Mouse (Mus musculus) left cerebral cortex, adult 2 months (tissue): ENCODE data around the gene Krtap19-4. TPM values are rescaled to one million over a fixed set of nuclear protein-coding genes. Genes with fewer than 3 reads are reported as not detected.
A peak's percentile ranks its signal among the peaks of the same experiment; 100 is the strongest.

ENCODE experiments used
- DNase-seq, 2 experiments: peaks; one replicate each; pipeline ENCODE4 v3.0.0; 2021 to 2022; ENCODE audit warnings: low spot score in 2 of 2, mixed read lengths in 1 of 2; ENCODE audit errors: extremely low spot score in 1 of 2
- H3K27ac ChIP-seq: fragments of 200-600 bp; 2 replicates; pipeline ENCODE4 v1.8.1; 2022
- H3K4me3 ChIP-seq: fragments of 200-600 bp; 2 replicates; pipeline ENCODE4 v1.8.1; 2022
- CTCF ChIP-seq: fragments of 200-600 bp; IDR thresholded peaks from 2 replicates; pipeline ENCODE4 v1.8.1; 2022; ENCODE audit warnings: antibody characterized with exemption, mild to moderate bottlenecking, moderate library complexity
- intact Hi-C: fragments of 180-260 bp; cut with DNase I; formaldehyde crosslinking; loops from one replicate; pipeline ENCODE4 v1.15.1; 2025
- long read RNA-seq, 2 experiments: library from polyadenylated mRNA; stranded (forward); transcript quantifications; one replicate each; pipeline ENCODE4 v2.0.0; 2021; ENCODE audit warnings: borderline mapping rate in 2 of 2
- total RNA-seq, 2 experiments: library from RNA; stranded (reverse); gene quantifications; 2 replicates each; pipeline ENCODE4 v1.2.3; 2021

Gene Krtap19-4
- not detected for total RNA-seq
- long read RNA-seq, experiment 1, result 0 reads
- long read RNA-seq, experiment 2, result 0 reads

- Histone ChIP-seq H3K4me3 (no peak within 1 kb of the TSS), H3K27ac (no peak within 1 kb of the TSS)
- TF ChIP-seq CTCF, result no peak
- intact Hi-C loops, result no loop called here
- no peak for DNase-seq
Observed at GRCm38 (mm10) chr16:88884989-88885388, at the start of gene Krtap19-4. TSS of gene Krtap19-4 (minus strand) at chr16:88885089.

GRCm38 (mm10) chr16:88932165-88932564 lies 47.3 kb upstream of the Krtap19-4 start, which contains the start of gene Krtap19-9b:
TSS of gene Krtap19-9b (minus strand) at chr16:88932265.
- H3K4me3 ChIP-seq, result no peak within 1 kb of the TSS
- no peak for TF ChIP-seq CTCF
- DNase-seq, result no peak
- intact Hi-C loops, result no loop called here
- H3K27ac ChIP-seq, result no peak within 1 kb of the TSS

DNA sequence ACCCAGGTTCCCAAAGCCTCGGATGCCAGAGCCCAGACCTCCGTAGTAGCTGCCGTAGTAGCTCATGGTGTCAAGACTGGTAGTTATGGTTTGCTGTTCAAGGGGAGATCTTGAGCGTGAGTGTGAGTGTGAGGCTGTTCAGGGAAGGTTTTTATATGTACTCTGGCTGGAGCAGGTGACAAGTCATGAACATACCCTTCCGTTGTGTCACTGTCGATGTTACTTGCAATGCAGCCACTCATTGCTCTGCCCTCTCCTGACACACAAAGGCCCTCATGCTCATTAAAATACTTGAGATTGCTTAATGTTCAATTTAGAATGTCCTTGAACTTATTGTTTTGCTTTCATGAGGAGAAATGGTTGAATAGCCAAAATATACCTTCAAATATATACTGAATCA lies 11.5 kb upstream of the Krtap19-4 start, which contains the start of gene Krtap19-5:
TSS of gene Krtap19-5 (minus strand) at position 101 of the 400 bp plus-strand sequence.
- DNase-seq, result no peak

GRCm38 (mm10) chr16:88886870-88887269 lies 2.0 kb upstream of the Krtap19-4 start:
- intact Hi-C loops, result no loop called here
- Histone ChIP-seq H3K4me3 (no peak overlapping the region), H3K27ac (no peak overlapping the region)
- no peak for TF ChIP-seq CTCF
- no peak for DNase-seq

More for the DNA sequence above, 11.5 kb upstream of the Krtap19-4 start, which contains the start of gene Krtap19-5:
- intact Hi-C loops, result no loop called here
- Histone ChIP-seq H3K4me3 (no peak within 1 kb of the TSS), H3K27ac (no peak within 1 kb of the TSS)
- TF ChIP-seq CTCF, result no peak

GRCm38 (mm10) chr16:88877938-88878337 lies 7.0 kb downstream of the Krtap19-4 start, which contains the start of gene Krtap19-3:
TSS of gene Krtap19-3 (minus strand) at chr16:88878038.
- no peak for TF ChIP-seq CTCF

DNA sequence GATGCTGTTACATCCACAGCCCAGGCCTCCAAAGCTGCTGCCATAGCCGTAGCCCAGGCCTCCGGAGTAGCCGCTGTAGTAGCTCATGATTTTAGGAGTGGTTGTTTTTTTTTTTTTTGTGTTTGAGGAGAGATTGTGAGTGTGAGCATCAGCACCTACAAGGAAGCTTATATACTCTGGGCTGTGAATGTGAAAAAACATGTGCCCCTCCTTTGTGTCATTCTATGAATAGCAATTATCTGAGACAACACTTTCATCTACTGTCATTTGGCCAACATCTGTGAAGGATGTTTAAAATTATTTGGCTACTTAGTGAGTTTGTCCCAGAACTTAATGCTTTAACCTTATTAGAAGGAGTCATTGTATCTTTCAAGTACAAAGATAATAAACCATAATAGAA lies 10.7 kb downstream of the Krtap19-4 start, which contains the start of gene Krtap19-2:
TSS of gene Krtap19-2 (minus strand) at position 101 of the 400 bp plus-strand sequence.
- no peak for DNase-seq
- no peak for TF ChIP-seq CTCF
- intact Hi-C loops, result no loop called here

More at GRCm38 (mm10) chr16:88877938-88878337, 7.0 kb downstream of the Krtap19-4 start, which contains the start of gene Krtap19-3:
- intact Hi-C loops, result no loop called here
- Histone ChIP-seq H3K27ac (no peak within 1 kb of the TSS), H3K4me3 (no peak within 1 kb of the TSS)
- no peak for DNase-seq

GRCm38 (mm10) chr16:88869311-88869710 lies 15.6 kb downstream of the Krtap19-4 start, which contains the start of gene Krtap19-1:
TSS of gene Krtap19-1 (minus strand) at chr16:88869411.
- no peak within 1 kb of the TSS for H3K27ac ChIP-seq
- H3K4me3 ChIP-seq, result no peak within 1 kb of the TSS
- no peak for DNase-seq
- intact Hi-C loops, result no loop called here
- TF ChIP-seq CTCF, result no peak

More for the DNA sequence above, 10.7 kb downstream of the Krtap19-4 start, which contains the start of gene Krtap19-2:
- H3K27ac ChIP-seq, result no peak within 1 kb of the TSS
- no peak within 1 kb of the TSS for H3K4me3 ChIP-seq

DNA sequence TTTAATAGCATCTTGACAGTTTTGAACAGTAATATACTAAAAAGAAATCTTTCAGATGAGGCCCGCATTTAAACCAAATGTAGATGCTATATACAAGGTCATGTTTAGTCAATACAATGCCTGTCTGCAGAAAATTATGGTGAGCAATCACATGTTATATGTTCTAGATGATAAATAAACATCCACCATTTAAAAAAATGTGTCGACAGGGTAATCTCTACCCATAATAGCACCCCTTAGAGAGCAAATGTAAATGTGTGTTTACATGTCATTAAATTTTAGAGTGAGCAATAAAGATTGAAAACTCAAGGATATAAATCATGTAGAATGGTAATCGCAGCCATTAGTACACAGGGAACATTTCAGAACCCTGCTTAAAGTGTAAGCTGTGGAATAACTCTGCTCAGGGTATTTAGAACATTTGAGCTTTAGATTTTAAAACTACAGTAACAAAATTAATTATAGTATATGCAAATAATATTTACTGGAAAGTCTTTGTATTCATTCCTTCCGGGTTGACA lies 19.9 kb downstream of the Krtap19-4 start:
- intact Hi-C loops, result no loop called here
- TF ChIP-seq CTCF, result no peak
- no peak overlapping the region for H3K4me3 ChIP-seq
- H3K27ac ChIP-seq, result no peak overlapping the region
- no peak for DNase-seq

DNA sequence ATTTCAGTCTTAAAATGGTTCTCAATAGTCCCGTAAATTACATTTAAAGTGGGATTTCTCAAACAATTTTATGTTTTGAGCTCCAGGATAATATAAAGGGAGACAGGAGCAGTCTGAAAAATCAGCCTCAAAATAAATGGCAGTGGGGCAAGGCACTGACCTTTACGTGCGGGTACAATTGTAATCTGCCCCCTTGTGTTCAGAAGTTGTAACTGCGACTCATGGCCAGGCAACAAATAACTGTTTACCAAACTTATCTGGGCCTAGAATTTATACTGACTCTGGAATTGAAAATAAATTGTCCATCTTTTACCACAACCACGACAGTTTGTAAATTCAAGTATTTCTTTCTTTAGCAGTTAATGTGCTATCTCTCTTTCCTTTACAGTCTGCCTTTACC lies 33.4 kb downstream of the Krtap19-4 start:
- DNase-seq, result no peak
- peak; percentile 62 for TF ChIP-seq CTCF
- no peak overlapping the region for H3K4me3 ChIP-seq
- intact Hi-C loops, result no loop called here
- no peak overlapping the region for H3K27ac ChIP-seq

DNA sequence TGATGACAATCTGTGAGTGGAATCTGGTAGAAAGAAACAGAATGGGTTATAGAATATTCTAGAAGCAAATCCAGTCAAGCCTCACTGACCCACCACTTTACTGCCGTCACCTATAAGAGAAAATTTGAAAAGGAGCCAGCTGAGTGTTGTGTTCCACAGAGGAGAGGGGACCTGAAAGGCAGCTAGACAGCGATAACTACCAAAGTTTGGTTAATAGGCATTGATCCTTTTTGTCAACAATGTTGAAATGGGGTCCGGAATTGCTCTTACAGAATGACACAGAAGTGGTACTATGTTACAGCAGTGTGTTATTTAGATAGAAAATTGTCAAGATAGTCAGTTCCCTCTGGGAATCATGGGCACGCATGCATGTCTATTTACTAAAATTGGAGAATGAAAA lies 36.3 kb downstream of the Krtap19-4 start:
- TF ChIP-seq CTCF, result no peak
- DNase-seq, result no peak
- Histone ChIP-seq H3K27ac (no peak overlapping the region), H3K4me3 (no peak overlapping the region)
- intact Hi-C loops, result no loop called here

DNA sequence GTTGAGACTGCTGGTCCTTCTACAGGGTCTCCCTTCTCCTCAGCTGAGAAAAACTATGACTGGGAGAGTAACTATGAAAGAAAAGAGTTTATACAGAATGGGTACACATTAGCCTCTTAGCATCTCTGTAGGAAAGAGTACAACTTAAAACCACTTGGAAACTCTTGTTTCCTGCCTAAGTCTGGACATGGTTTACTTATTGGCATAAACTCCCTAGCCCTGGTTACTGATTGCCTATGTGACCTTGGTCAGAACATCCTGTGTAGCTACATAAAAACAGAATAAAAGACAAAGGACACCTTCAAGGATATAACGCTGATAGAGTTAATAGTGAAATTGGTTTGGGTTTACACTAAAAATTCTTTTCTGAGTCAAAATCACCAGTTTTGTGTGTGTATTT lies 37.5 kb downstream of the Krtap19-4 start:
- intact Hi-C loops, result no loop called here
- no peak for TF ChIP-seq CTCF
- Histone ChIP-seq H3K27ac (no peak overlapping the region), H3K4me3 (no peak overlapping the region)
- no peak for DNase-seq

Other genes starting within 250 kb of the Krtap19-4 start
- not detected for gene Krtap26-1, start 237.3 kb downstream of the Krtap19-4 start, total RNA-seq
- gene Krtap27-1, start 213.4 kb downstream of the Krtap19-4 start, total RNA-seq, result not detected
- not detected for gene 2310061N02Rik, start 177.1 kb downstream of the Krtap19-4 start, total RNA-seq
- gene Krtap13-1, start 156.2 kb downstream of the Krtap19-4 start, total RNA-seq, result not detected
- gene Krtap13, start 133.5 kb downstream of the Krtap19-4 start, total RNA-seq, result not detected
- not detected for gene 2310034C09Rik, start 126.2 kb downstream of the Krtap19-4 start, total RNA-seq
- not detected for gene 2310057N15Rik, start 110.9 kb downstream of the Krtap19-4 start, total RNA-seq
- gene Gm5965, start 107.2 kb downstream of the Krtap19-4 start, total RNA-seq, result not detected
- not detected for gene Gm20741, start 72.9 kb downstream of the Krtap19-4 start, total RNA-seq
- gene Krtap15, start 64.9 kb downstream of the Krtap19-4 start, total RNA-seq, result not detected
- not detected for gene Krtap14, start 58.9 kb downstream of the Krtap19-4 start, total RNA-seq
- not detected for gene Krtap19-1, start 15.7 kb downstream of the Krtap19-4 start, total RNA-seq
- not detected for gene Krtap19-2, start 10.8 kb downstream of the Krtap19-4 start, total RNA-seq
- gene Krtap19-3, start 7.1 kb downstream of the Krtap19-4 start, total RNA-seq, result not detected
- gene Krtap19-5, start 11.4 kb upstream of the Krtap19-4 start, total RNA-seq, result not detected
- not detected for gene Krtap19-9b, start 47.2 kb upstream of the Krtap19-4 start, total RNA-seq
- gene Krtap16-3, start 77.8 kb upstream of the Krtap19-4 start, total RNA-seq, result not detected
- not detected for gene Krtap22-2, start 125.7 kb upstream of the Krtap19-4 start, total RNA-seq
- gene Gm10229, start 130.2 kb upstream of the Krtap19-4 start, total RNA-seq, result not detected
- gene Krtap6-1, start 146.6 kb upstream of the Krtap19-4 start, total RNA-seq, result not detected
- gene Gm10228, start 156.4 kb upstream of the Krtap19-4 start, total RNA-seq, result not detected
- gene Krtap6-5, start 162.8 kb upstream of the Krtap19-4 start, total RNA-seq, result not detected
- not detected for gene 1110025L11Rik, start 178.9 kb upstream of the Krtap19-4 start, total RNA-seq
- not detected for gene Krtap6-3, start 198.9 kb upstream of the Krtap19-4 start, total RNA-seq